Mouse (Mus musculus) liver, embryonic 14.5 days (tissue): ENCODE results near the gene Hes6. TPM values are rescaled to one million over a fixed set of nuclear protein-coding genes. Genes with fewer than 3 reads are reported as not detected.

Source experiments
- ATAC-seq: fragments of 200-750 bp; cut with Nextera tagmentation; 2 replicates; pipeline ENCODE4 v1.8.0; 2017; ENCODE audit warnings: moderate number of reproducible peaks, mild to moderate bottlenecking, moderate library complexity; ENCODE audit not compliant: insufficient read depth
- DNase-seq, 3 experiments: peaks; one replicate each; pipeline ENCODE4 v3.0.0-alpha.2; 2012 to 2013; ENCODE audit warnings: low read depth in 3 of 3, low spot score in 3 of 3
- H3K27ac ChIP-seq: fragments of 300-500 bp; sonication (generic); 2 replicates; pipeline ENCODE4 v1.5.1; 2014; ENCODE audit warnings: moderate library complexity, mild to moderate bottlenecking, control low read depth, inconsistent platforms
- H3K27me3 ChIP-seq: fragments of 300-500 bp; sonication (generic); 2 replicates; pipeline ENCODE4 v1.6.1; 2014; ENCODE audit warnings: mild to moderate bottlenecking, low read length, moderate library complexity; ENCODE audit not compliant: control insufficient read depth, insufficient read depth
- H3K36me3 ChIP-seq: fragments of 300-500 bp; sonication (generic); replicated peaks from 2 replicates; pipeline ENCODE4 v1.6.1; 2014; ENCODE audit warnings: low read depth; ENCODE audit not compliant: control insufficient read depth, insufficient read depth
- H3K4me1 ChIP-seq, 2 experiments: fragments of 200-500 bp in 1 of 2; fragments of 300-500 bp in 1 of 2; sonication (generic) in 1 of 2; replicated peaks; 2 replicates each; pipeline ENCODE4 v1.6.1; 2012 to 2014; ENCODE audit warnings: antibody characterized with exemption in 1 of 2, inconsistent platforms in 1 of 2, low read length in 1 of 2; ENCODE audit not compliant: control insufficient read depth in 2 of 2, insufficient read depth in 2 of 2
- H3K4me2 ChIP-seq: fragments of 300-500 bp; sonication (generic); 2 replicates; pipeline ENCODE4 v1.6.1; 2014; ENCODE audit warnings: low read depth, mild to moderate bottlenecking, control low read depth, moderate library complexity
- H3K4me3 ChIP-seq, 2 experiments: fragments of 200-500 bp in 1 of 2; fragments of 300-500 bp in 1 of 2; sonication (generic) in 1 of 2; 2 replicates each; pipeline ENCODE4 v1.5.1; 2012 to 2014; ENCODE audit warnings: low read depth in 2 of 2, low read length in 2 of 2, mild to moderate bottlenecking in 2 of 2, control low read depth in 1 of 2, inconsistent platforms in 1 of 2, moderate library complexity in 1 of 2; ENCODE audit not compliant: insufficient read depth in 1 of 2
- H3K9ac ChIP-seq: fragments of 300-500 bp; sonication (generic); replicated peaks from 2 replicates; pipeline ENCODE4 v1.6.1; 2014; ENCODE audit warnings: mild to moderate bottlenecking, control low read depth, moderate library complexity
- H3K9me3 ChIP-seq: fragments of 300-500 bp; sonication (generic); 2 replicates; pipeline ENCODE4 v1.6.1; 2016; ENCODE audit warnings: low read length, mixed read lengths; ENCODE audit not compliant: control insufficient read depth
- CTCF ChIP-seq: IDR thresholded peaks from 2 replicates; pipeline ENCODE4 v1.5.1; 2016; ENCODE audit warnings: antibody characterized with exemption, low read depth, control low read depth
- EP300 ChIP-seq: IDR thresholded peaks from 2 replicates; pipeline ENCODE4 v1.6.1; 2016; ENCODE audit warnings: antibody characterized with exemption, low read depth
- WGBS: fragments of 180-500 bp; shearing (Covaris S2); extraction: QIAGEN DNeasy Blood & Tissue Kit; methylation state at CpG from one replicate; pipeline ENCODE4 v1.1.7; 2014; ENCODE audit not compliant: insufficient replicate concordance; 5-methylcytosine and 5-hydroxymethylcytosine counted together
- polyA plus RNA-seq, 2 experiments: library from polyadenylated mRNA; depleted of rRNA in 1 of 2; stranded (reverse) in 1 of 2; unstranded in 1 of 2; fragments of >200 nt; fragmentation: Nextera tagmentation in 1 of 2; extraction: Ambion mirVana in 1 of 2; gene quantifications; 2 replicates each; pipeline versions ENCODE4 v1.2.1 to v1.2.3; 2012 to 2014

Hes6 gene
- polyA plus RNA-seq (2012; rRNA removed) (11.2 and 12.9 TPM in 2 replicates), polyA plus RNA-seq (2014; fragmentation: Nextera tagmentation; extraction: Ambion mirVana) (14.5 and 15.1 TPM in 2 replicates)

DNA sequence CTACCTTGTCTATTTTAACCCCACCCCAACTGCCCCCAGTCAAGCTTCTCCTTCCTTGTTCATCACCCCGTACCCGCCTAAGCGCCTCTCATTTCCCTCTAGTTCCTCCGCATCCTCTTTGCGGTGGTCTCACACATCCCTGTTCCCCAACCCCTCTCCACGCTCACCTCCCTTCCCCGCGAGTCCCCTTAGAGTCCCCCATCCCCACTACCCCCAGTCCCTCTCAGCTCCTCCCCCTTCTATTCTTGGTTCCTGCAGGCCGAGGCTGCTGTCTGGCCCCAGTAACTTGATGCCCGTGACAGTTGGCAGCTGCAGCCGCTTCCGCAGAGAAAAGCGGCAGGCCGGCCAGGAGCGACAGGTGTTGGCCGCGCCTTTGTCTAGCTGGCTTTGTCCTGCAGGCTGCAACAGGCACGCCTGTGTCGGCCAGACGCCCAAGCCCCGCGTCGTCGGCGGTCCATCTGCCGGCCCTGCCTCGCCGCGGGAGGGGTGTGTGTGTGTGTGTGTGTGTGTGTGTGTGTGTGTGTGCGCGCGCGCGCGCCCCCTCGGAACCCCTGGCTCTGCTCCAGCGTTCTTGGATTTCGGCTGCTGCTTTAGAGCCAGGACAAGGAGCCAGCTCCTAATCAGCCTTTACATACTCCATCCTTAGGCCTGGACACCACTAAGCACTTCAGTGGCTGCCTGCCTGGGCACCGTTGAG, at the start of gene Hes6:
TSS of gene Hes6 (minus strand) at position 141 of the 697 bp plus-strand sequence.
- no peaks in the 10 kb centered on the region for H3K36me3 ChIP-seq
- H3K27me3 ChIP-seq: peaks cover 3% of the 10 kb centered on the region; the same call in 1 of the 2 replicates
- H3K4me1 ChIP-seq: no peaks in the 10 kb centered on the region; a peak in 1 of 4 replicates
- WGBS: 1% methylated on average over 36 of the region's 39 CpGs
- H3K4me3 ChIP-seq: peak within 1 kb of the TSS; percentile 69
- H3K9ac ChIP-seq: peak within 1 kb of the TSS; percentile 77
- ATAC-seq (no peak), DNase-seq (no peak)
- H3K9me3 ChIP-seq: no peaks in the 10 kb centered on the region
- H3K27ac ChIP-seq: no peak within 1 kb of the TSS
- TF ChIP-seq EP300 (no peak), CTCF (no peak)
- peak within 1 kb of the TSS; percentile 97 for H3K4me2 ChIP-seq

DNA sequence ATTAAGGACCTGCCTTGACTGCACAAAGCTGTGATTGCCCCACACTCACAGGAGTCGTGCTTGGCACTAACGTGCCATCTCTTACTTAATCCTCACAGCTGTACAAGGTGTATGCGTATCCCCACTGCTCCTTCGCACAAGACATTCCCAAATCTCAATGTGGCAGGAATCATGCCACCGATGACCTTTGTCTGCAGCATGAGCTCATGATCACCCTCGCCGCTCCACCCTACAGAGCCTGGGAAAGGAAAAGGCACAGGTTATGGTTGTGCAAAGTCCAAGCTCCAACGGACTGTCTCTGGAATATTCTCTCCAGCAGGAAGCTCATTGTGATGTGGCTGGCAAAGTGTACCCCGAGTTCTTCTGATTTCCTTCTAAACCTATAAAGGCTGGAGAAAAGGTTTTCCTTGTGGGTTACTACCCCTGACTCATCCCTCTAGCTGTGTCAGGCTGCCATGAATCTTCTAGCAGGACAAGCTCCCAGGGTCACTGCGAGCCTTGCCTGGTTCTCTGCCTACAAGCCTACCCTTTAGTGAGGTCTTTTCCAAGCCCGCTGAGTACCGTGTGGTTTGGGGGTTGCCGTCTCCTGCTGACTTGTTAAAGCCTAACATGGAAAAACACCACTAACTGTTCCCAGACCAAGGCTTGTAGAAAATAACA, 49.6 kb upstream of the Hes6 start:
- no peaks in the 10 kb centered on the region for H3K27me3 ChIP-seq
- H3K4me1 ChIP-seq: peaks cover 3 to 24% of the 10 kb centered on the region in 2 experiments
- no peak for TF ChIP-seq CTCF
- H3K4me3 ChIP-seq: no peak overlapping the region
- no peak overlapping the region for H3K4me2 ChIP-seq
- DNase-seq (no peak), ATAC-seq (no peak)
- no peak overlapping the region for H3K27ac ChIP-seq
- no peak overlapping the region for H3K9ac ChIP-seq
- 70% methylated on average over 13 of the region's 13 CpGs for WGBS
- H3K36me3 ChIP-seq: no peaks in the 10 kb centered on the region
- H3K9me3 ChIP-seq: no peaks in the 10 kb centered on the region

DNA sequence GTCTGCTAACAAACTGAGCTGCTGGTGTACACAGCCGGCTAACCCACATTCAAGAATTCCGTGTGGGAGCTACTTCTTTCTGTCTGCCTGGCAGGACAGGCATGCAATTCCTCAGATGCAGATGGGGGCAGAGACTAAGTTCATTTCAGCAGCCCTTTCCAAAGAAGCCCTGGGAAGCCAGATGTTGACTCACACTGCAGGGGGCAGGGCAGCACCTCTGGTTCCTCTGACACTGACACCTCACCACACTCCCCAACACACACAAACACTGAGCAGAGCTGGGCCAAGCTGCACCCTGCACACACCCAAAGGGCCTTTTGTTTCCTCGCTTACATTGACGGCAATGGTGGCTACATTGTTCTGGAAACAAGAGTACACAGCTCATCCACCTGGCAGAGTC, 46.7 kb upstream of the Hes6 start:
- 46% methylated on average over 4 of the region's 4 CpGs for WGBS

DNA sequence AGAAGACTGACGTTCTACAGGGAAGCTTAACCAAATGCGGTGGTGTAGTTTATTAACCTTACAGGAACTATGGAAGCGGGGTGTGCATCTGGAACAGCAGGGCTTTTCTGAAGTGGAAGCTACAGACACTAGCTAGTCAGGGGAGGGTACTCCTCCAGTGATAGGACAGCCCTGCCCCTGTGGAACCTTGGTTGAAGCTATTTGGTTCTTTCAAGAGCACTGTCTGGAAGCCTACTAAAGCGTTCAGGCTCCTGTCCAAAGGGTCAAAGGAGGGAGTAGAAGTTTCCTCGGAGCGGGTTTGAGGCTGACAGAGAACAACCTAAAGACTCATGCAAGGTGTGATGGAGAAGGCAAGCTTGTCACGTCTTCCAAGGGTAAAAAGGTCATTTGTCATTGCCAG, 46.2 kb upstream of the Hes6 start:
- ATAC-seq: no peak
- DNase-seq: no peak
- TF ChIP-seq CTCF (no peak), EP300 (no peak)
- peak overlapping the region; percentile 55; a peak in 3 of 4 replicates for H3K4me3 ChIP-seq
- no peaks in the 10 kb centered on the region for H3K27me3 ChIP-seq
- H3K9ac ChIP-seq: no peak overlapping the region
- no peaks in the 10 kb centered on the region for H3K36me3 ChIP-seq
- no peak overlapping the region for H3K27ac ChIP-seq
- H3K4me1 ChIP-seq: peaks cover 6 to 37% of the 10 kb centered on the region in 2 experiments
- WGBS: 30% methylated on average over 7 of the region's 7 CpGs
- peak overlapping the region; percentile 90 for H3K4me2 ChIP-seq
- no peaks in the 10 kb centered on the region for H3K9me3 ChIP-seq

More for the DNA sequence above, 46.7 kb upstream of the Hes6 start:
- Histone ChIP-seq H3K4me3 (no peak overlapping the region), H3K9me3 (no peaks in the 10 kb centered on the region), H3K4me1 (peaks cover 5 to 37% of the 10 kb centered on the region in 2 experiments), H3K9ac (no peak overlapping the region), H3K27ac (no peak overlapping the region), H3K4me2 (peak overlapping the region; percentile 90; the same call in 1 of the 2 replicates), H3K27me3 (no peaks in the 10 kb centered on the region), H3K36me3 (no peaks in the 10 kb centered on the region)
- TF ChIP-seq EP300 (no peak), CTCF (no peak)
- ATAC-seq (no peak), DNase-seq (no peak)
